Mouse (Mus musculus): ENCODE measurements around the gene Atp8b4.

The Atp8b4 gene

GRCm38 (mm10) chr2:126302381-126302780, 198.1 kb downstream of the Atp8b4 start:
- in situ Hi-C loops (cut with MboI) = no loop called here

GRCm38 (mm10) chr2:126290702-126291101, 209.8 kb downstream of the Atp8b4 start:
- in situ Hi-C loops (cut with MboI) = no loop called here

- in situ Hi-C loops (cut with MboI) = no loop called here
Observed at GRCm38 (mm10) chr2:126287942-126288341, 212.5 kb downstream of the Atp8b4 start.

GRCm38 (mm10) chr2:126286420-126286819, 214.1 kb downstream of the Atp8b4 start:
- in situ Hi-C loops (cut with MboI) = no loop called here

GRCm38 (mm10) chr2:126284071-126284470, 216.4 kb downstream of the Atp8b4 start:
- in situ Hi-C loops (cut with MboI) = no loop called here

GRCm38 (mm10) chr2:126283086-126283485, 217.4 kb downstream of the Atp8b4 start:
- in situ Hi-C loops (cut with MboI) = no loop called here

GRCm38 (mm10) chr2:126275511-126275910, 225.0 kb downstream of the Atp8b4 start:
- in situ Hi-C loops (cut with MboI) = no loop called here

- in situ Hi-C loops (cut with MboI) = no loop called here
Observed at GRCm38 (mm10) chr2:126274826-126275405, 225.6 kb downstream of the Atp8b4 start.

GRCm38 (mm10) chr2:126274311-126274710, 226.2 kb downstream of the Atp8b4 start:
- in situ Hi-C loops (cut with MboI) = no loop called here

Measured in mature B cell (primary cell).